Mouse (Mus musculus) megakaryocyte, embryonic 14.5 days (primary cell): Measurements from ENCODE around the gene Mkrn1.

Experiments used
- FLI1 ChIP-seq: IDR thresholded peaks from 2 replicates; pipeline ENCODE4 v1.6.1; 2012; ENCODE audit warnings: low read length, inconsistent platforms, mixed read lengths
- GATA1 ChIP-seq: IDR thresholded peaks from 3 replicates; pipeline ENCODE4 v1.6.1; 2012; ENCODE audit warnings: mixed read lengths, low read length, inconsistent platforms, borderline replicate concordance

- TF ChIP-seq GATA1: no peak
- no peak for TF ChIP-seq FLI1
These were observed 35.3 kb upstream of the Mkrn1 start for GRCm38 (mm10) chr6:39455339-39456160.
